Mouse (Mus musculus): ENCODE measurements at regions not wholly inside any gene's neighbourhood (a gene's known extent, or its start where the extent isn't known, plus 50 kb on each side); places are given as distances from the start of the nearest gene placed in this dataset.

- no peak for DNase-seq (ENCODE audit: low read depth, low spot score)
Observed at GRCm38 (mm10) chr1:189473071-189473470, 71.0 kb upstream of the Kcnk2 start.

DNA sequence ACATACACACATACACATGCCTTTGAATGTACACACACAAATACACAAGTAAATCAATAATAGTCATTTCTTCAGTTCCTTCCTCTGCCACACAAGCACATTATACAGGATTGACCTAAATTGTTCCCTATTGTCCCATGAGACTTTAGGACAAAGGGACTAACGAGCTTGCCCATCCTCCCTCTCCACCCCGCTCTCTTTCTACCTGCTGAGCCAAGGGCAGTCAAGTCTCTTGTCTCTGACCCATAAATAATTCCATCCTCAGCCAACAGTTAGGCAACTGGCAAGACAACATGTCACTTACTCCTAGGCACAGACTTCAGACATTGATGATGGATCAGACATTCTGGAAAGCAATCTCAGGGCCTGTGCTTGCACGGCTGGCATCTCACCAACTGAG lies 56.3 kb upstream of the Kcnk2 start:
- no peak for DNase-seq (ENCODE audit: low read depth, low spot score)

Data from brain, embryonic 18.5 days (tissue).